Mouse (Mus musculus): ENCODE measurements around the gene Kmo.

DNA sequence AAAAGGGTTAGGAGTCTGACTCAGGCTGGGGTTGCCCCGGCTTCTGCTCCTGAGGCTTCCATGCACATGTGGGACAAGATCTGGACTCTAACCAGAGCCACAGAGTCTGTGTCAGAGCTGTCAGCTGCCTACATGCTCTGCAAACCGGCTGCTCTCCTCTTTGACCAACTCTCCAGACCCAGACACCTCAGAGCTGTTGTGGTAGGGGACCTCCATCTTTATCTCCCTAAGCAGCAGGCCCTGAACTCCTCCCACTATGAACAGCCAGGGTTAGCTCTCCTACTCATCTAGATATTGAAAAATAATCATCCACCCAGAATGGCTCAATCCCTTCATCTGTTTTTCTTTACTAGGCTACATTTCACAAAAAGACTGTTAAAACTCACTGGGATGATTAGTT, 34.9 kb upstream of the Kmo start:
- TF ChIP-seq CTCF (IDR thresholded peaks at IDR 0.05; ENCODE audit: low read depth, low read length) (no peak), POLR2A (IDR thresholded peaks at IDR 0.05; ENCODE audit: extremely low read depth, insufficient read depth, low read length) (no peak)

Measured in liver, adult 2 months (tissue).